Mouse (Mus musculus): ENCODE data around the gene Cdk2ap1. TPM values are rescaled to one million over a fixed set of nuclear protein-coding genes. Genes with fewer than 3 reads are reported as not detected.
"Not testable (repeated sequence)": the region's sequence is repeated elsewhere in the genome, so short reads cannot be mapped to it uniquely, and the experiment has no call there.

Gene Cdk2ap1
- polyA plus RNA-seq, 1 experiment from 2014 or later, result 77.9 TPM

- H3K79me2 ChIP-seq (ENCODE audit: inconsistent target), result no peaks in the 10 kb centered on the region
- H3K36me3 ChIP-seq (ENCODE audit: inconsistent target), result no peaks in the 10 kb centered on the region
- WGBS (ENCODE audit: missing documents), result 96% methylated on average over 9 of the region's 9 CpGs
- no peak overlapping the region for H3K27ac ChIP-seq
- no peak overlapping the region for H3K4me3 ChIP-seq (ENCODE audit: inconsistent target)
These were observed 25.8 kb downstream of the Cdk2ap1 start for GRCm38 (mm10) chr5:124337103-124337502.

GRCm38 (mm10) chr5:124334392-124334791 is 28.5 kb downstream of the Cdk2ap1 start:
- Histone ChIP-seq H3K36me3 (ENCODE audit: inconsistent target) (no peaks in the 10 kb centered on the region), H3K79me2 (ENCODE audit: inconsistent target) (no peaks in the 10 kb centered on the region), H3K4me3 (ENCODE audit: inconsistent target) (no peak overlapping the region), H3K27ac (no peak overlapping the region)
- WGBS (ENCODE audit: missing documents), result 88% methylated on average over 6 of the region's 6 CpGs

- H3K79me2 ChIP-seq (ENCODE audit: inconsistent target), result peaks cover 7% of the 10 kb centered on the region; the same call in 1 of the 2 replicates
- H3K4me3 ChIP-seq (ENCODE audit: inconsistent target), result no peak overlapping the region
- H3K36me3 ChIP-seq (ENCODE audit: inconsistent target), result no peaks in the 10 kb centered on the region
- 80% methylated on average over 6 of the region's 6 CpGs for WGBS (ENCODE audit: missing documents)
- no peak overlapping the region for H3K27ac ChIP-seq
These were observed 32.8 kb downstream of the Cdk2ap1 start for GRCm38 (mm10) chr5:124330086-124330485.

- Histone ChIP-seq H3K27ac (peak within 1 kb of the TSS; percentile 38), H3K79me2 (ENCODE audit: inconsistent target) (peaks cover 7% of the 10 kb centered on the region; the same call in 1 of the 2 replicates), H3K4me3 (ENCODE audit: inconsistent target) (peak within 1 kb of the TSS; percentile 89), H3K36me3 (ENCODE audit: inconsistent target) (no peaks in the 10 kb centered on the region)
- WGBS (ENCODE audit: missing documents), result under 1% methylated on average over 63 of the region's 72 CpGs
These were observed 35.1 kb downstream of the Cdk2ap1 start, which contains the start of the genes Mphosph9 and 2810006K23Rik for GRCm38 (mm10) chr5:124327510-124328364. Mphosph9 (minus strand) TSS chr5:124327972. 2810006K23Rik (plus strand) TSS chr5:124328089.

- Histone ChIP-seq H3K4me3 (ENCODE audit: inconsistent target) (peak overlapping the region; percentile 74), H3K79me2 (ENCODE audit: inconsistent target) (peaks cover 7% of the 10 kb centered on the region; the same call in 1 of the 2 replicates), H3K27ac (0 out of 2 replicates have a peak overlapping the region, but pooled peaks have one; percentile 2), H3K36me3 (ENCODE audit: inconsistent target) (no peaks in the 10 kb centered on the region)
- WGBS (ENCODE audit: missing documents), result 3% methylated on average over 8 of the region's 8 CpGs
These were observed 36.1 kb downstream of the Cdk2ap1 start for GRCm38 (mm10) chr5:124326829-124327228.

GRCm38 (mm10) chr5:124317648-124318047 is 45.2 kb downstream of the Cdk2ap1 start:
- H3K36me3 ChIP-seq (ENCODE audit: inconsistent target), result no peaks in the 10 kb centered on the region; the same call in 1 of the 2 replicates
- H3K79me2 ChIP-seq (ENCODE audit: inconsistent target), result no peaks in the 10 kb centered on the region
- no peak overlapping the region for H3K4me3 ChIP-seq (ENCODE audit: inconsistent target)
- no peak overlapping the region for H3K27ac ChIP-seq
- WGBS (ENCODE audit: missing documents), result 95% methylated on average over 7 of the region's 7 CpGs

- 96% methylated on average over 11 of the region's 11 CpGs for WGBS (ENCODE audit: missing documents)
- no peak overlapping the region for H3K27ac ChIP-seq
- H3K4me3 ChIP-seq (ENCODE audit: inconsistent target), result no peak overlapping the region
- H3K36me3 ChIP-seq (ENCODE audit: inconsistent target), result peaks cover 3% of the 10 kb centered on the region; the same call in 1 of the 2 replicates
- no peaks in the 10 kb centered on the region for H3K79me2 ChIP-seq (ENCODE audit: inconsistent target)
These were observed 46.9 kb downstream of the Cdk2ap1 start for GRCm38 (mm10) chr5:124315941-124316340.

GRCm38 (mm10) chr5:124315498-124315897 is 47.4 kb downstream of the Cdk2ap1 start:
- Histone ChIP-seq H3K4me3 (ENCODE audit: inconsistent target) (no peak overlapping the region), H3K27ac (no peak overlapping the region), H3K79me2 (ENCODE audit: inconsistent target) (no peaks in the 10 kb centered on the region), H3K36me3 (ENCODE audit: inconsistent target) (peaks cover 3% of the 10 kb centered on the region; the same call in 1 of the 2 replicates)
- WGBS (ENCODE audit: missing documents), result 91% methylated on average over 9 of the region's 9 CpGs

GRCm38 (mm10) chr5:124310091-124310490 is 52.8 kb downstream of the Cdk2ap1 start:
- WGBS (ENCODE audit: missing documents), result 86% methylated on average over 10 of the region's 11 CpGs
- H3K79me2 ChIP-seq (ENCODE audit: inconsistent target), result no peaks in the 10 kb centered on the region
- H3K36me3 ChIP-seq (ENCODE audit: inconsistent target), result peaks cover 3% of the 10 kb centered on the region; the same call in 1 of the 2 replicates
- no peak overlapping the region for H3K4me3 ChIP-seq (ENCODE audit: inconsistent target)
- H3K27ac ChIP-seq, result no peak overlapping the region

- 96% methylated on average over 10 of the region's 10 CpGs for WGBS (ENCODE audit: missing documents)
- Histone ChIP-seq H3K79me2 (ENCODE audit: inconsistent target) (no peaks in the 10 kb centered on the region), H3K4me3 (ENCODE audit: inconsistent target) (no peak overlapping the region), H3K36me3 (ENCODE audit: inconsistent target) (peaks cover 3% of the 10 kb centered on the region; the same call in 1 of the 2 replicates), H3K27ac (no peak overlapping the region)
These were observed 53.7 kb downstream of the Cdk2ap1 start for GRCm38 (mm10) chr5:124309155-124309554.

- H3K36me3 ChIP-seq (ENCODE audit: inconsistent target); H3K4me3 ChIP-seq (ENCODE audit: inconsistent target); H3K79me2 ChIP-seq (ENCODE audit: inconsistent target); H3K27ac ChIP-seq: not testable (repeated sequence)
- WGBS (ENCODE audit: missing documents), result 7% methylated on average over 2 of the region's 6 CpGs
These were observed 60.0 kb downstream of the Cdk2ap1 start for GRCm38 (mm10) chr5:124302853-124303252.

- Histone ChIP-seq H3K27ac (no peak overlapping the region), H3K36me3 (ENCODE audit: inconsistent target) (no peaks in the 10 kb centered on the region; the same call in 1 of the 2 replicates), H3K79me2 (ENCODE audit: inconsistent target) (no peaks in the 10 kb centered on the region), H3K4me3 (ENCODE audit: inconsistent target) (no peak overlapping the region)
- 93% methylated on average over 4 of the region's 4 CpGs for WGBS (ENCODE audit: missing documents)
These were observed 62.8 kb downstream of the Cdk2ap1 start for GRCm38 (mm10) chr5:124300132-124300531.

GRCm38 (mm10) chr5:124299307-124299706 is 63.6 kb downstream of the Cdk2ap1 start:
- H3K27ac ChIP-seq, result not testable (repeated sequence)

GRCm38 (mm10) chr5:124296475-124296874 is 66.4 kb downstream of the Cdk2ap1 start:
- WGBS (ENCODE audit: missing documents), result 94% methylated on average over 4 of the region's 4 CpGs
- Histone ChIP-seq H3K79me2 (ENCODE audit: inconsistent target) (no peaks in the 10 kb centered on the region), H3K27ac (no peak overlapping the region), H3K36me3 (ENCODE audit: inconsistent target) (no peaks in the 10 kb centered on the region; the same call in 1 of the 2 replicates), H3K4me3 (ENCODE audit: inconsistent target) (no peak overlapping the region)

More at GRCm38 (mm10) chr5:124299307-124299706, 63.6 kb downstream of the Cdk2ap1 start:
- H3K79me2 ChIP-seq (ENCODE audit: inconsistent target); H3K4me3 ChIP-seq (ENCODE audit: inconsistent target); H3K36me3 ChIP-seq (ENCODE audit: inconsistent target): not testable (repeated sequence)
- 84% methylated on average over 3 of the region's 4 CpGs for WGBS (ENCODE audit: missing documents)

Data from macrophage (primary cell).